Mouse (Mus musculus) spleen, adult 18-20 months (tissue): ENCODE data around the gene Mars2.
A peak's percentile ranks its signal among the peaks of the same experiment; 100 is the strongest.

Experiments used
- DNase-seq, 2 experiments: peaks; one replicate each; pipeline ENCODE4 v3.0.0; 2022; ENCODE audit warnings: mixed read lengths in 2 of 2

The Mars2 gene

DNA sequence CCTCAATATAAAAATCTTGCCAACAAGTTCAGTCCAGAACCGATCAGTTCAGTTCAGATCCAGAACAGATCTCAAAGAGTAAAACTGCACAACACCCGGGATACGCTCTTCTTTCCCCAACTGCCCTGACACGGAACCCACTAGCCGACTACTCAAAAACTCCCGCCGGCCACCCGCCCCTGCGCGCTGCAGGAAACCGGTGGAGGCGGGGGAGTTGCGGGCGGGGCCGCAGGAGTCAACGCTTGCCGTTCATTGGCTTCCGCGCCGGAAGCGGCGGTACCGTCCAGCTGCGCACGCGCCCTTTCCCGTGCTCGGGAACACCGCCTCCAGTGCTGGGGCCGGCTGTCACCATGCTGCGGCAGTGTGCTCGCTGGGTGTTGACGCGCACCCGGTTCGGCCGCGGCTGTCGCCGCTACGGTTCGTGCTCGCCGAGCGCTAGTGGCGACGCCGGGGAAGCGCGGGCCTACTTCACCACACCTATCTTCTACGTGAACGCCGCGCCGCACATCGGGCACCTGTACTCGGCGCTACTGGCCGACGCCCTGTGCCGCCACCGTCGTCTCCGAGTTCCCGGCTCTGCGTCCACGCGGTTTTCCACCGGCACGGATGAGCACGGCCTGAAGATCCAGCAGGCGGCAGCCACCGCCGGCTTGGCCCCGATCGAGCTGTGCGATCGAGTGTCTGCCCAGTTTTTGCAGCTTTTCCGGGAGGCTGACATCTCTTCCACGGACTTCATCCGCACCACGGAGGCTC lies at the start of gene Mars2:
Gene Mars2, plus strand, starts transcription at position 288 of the 753 bp plus-strand sequence.
- DNase-seq: peak; percentile 90 to 96

DNA sequence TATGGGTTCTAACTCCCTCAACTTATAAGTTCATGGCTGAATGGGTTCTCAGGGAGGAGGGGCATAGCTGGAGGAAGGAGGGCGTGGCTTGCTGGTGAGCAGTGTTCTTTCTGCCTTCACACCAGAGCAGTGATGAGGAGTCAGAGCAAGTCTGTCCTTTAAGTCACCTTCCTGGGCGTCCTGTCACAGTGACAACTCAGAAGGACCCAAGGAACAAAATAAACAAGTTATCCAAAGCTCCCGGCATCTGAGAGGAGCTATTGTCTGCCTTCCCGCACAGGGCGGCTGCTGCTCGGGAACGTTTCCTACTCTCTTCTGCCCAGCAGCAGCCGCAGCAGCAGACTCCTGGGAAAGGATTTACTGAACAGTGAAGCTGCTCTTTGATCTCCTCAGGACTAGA lies 45.0 kb upstream of the Mars2 start:
- DNase-seq: no peak

DNA sequence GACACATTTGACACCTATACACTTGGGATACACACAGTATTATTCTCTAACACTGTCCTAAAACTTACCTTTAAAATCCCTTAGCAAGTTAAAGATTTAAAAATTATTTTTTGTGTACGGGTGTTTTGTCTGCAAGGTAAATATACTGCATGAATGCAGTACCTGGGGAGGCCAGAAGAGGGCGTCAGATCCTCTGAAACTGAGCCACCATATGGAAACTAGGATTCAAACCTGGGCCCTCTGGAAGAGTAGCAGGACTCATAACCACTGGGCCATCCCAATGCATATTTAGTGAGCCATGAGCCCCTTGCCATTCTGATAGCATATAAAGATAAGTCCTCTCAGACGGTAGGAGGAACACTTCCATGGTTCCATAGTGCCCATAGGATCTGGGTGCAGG lies 44.2 kb upstream of the Mars2 start:
- DNase-seq: peak in 1 of 2 experiments; percentile 39

DNA sequence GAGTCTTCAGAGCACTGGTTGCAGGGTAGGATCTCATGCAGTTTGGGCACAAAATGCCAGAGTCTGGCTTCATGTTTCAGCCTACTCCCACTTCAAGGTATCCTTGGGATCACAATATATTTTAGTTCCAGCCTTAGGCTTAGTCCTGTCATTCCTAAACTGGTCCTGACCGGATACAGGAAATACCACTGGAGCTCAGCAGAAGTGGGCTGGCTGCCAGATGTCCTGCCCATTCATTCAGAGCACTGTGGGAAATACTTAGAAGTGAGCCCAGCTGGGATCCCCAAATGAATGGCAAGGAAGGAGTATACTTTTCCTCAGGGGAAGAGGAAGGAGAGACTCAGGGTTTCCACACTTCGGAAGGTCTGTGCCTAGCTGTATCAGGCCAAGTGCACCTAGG lies 43.7 kb upstream of the Mars2 start:
- no peak for DNase-seq

DNA sequence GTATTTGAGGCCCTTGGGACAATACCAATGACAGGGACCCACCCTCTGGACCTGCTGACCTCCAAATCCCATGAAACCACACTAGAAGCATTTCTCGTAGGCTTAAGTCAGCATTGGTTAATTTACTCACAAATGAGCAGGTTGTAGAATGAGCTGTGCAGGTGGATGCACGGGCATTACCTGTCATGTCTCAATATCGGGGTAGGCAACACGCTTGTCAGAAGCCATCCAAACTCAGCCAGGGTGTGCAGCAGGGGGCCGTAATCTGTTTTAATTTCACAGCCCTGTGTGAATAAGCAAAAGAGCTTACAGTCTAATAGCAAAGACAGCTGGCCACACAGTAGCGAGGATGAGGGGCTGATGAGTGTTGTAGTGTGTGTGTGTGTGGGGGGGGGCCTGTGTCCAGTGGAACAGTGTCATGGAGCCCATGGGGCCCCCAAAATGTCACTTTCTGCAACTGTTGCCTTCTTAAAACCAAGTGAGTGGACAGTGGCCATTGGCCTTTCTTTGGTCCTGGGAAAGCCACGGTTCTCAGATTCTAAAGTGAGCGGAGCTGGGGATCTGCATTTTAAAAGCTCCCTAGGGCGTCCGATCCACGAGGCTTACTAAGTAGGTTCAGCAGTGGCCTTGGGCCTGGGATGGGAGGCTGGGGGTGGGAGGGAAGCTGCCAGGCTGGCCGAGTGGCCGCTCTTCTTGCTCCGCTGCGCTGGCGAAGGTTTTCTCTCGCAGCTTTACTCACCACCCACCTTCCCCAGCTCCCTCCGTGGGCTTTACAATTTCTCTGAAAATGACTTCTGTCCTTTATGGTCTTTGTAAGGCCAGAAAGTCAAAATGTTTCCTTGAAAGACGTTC lies 42.7 kb upstream of the Mars2 start:
- no peak for DNase-seq

DNA sequence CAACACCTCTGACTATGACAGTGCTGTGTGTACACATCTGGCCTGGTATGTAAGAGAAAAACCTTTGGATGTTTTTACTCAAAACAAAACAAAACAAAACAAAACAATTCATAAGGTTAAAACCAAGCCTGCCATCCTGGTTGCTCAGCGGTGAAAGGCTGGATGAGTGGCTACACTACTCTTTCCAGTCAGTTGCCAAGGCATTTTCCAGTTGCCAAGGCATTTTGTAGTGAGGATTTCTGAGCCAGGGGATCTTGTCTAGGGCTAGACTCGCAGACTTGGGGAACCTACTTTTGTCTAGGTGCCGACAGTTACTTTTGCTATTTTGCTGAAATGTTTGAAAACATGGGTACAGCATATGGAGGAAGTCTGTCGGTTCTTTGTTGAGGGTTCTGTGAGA lies 42.0 kb upstream of the Mars2 start:
- DNase-seq: no peak

DNA sequence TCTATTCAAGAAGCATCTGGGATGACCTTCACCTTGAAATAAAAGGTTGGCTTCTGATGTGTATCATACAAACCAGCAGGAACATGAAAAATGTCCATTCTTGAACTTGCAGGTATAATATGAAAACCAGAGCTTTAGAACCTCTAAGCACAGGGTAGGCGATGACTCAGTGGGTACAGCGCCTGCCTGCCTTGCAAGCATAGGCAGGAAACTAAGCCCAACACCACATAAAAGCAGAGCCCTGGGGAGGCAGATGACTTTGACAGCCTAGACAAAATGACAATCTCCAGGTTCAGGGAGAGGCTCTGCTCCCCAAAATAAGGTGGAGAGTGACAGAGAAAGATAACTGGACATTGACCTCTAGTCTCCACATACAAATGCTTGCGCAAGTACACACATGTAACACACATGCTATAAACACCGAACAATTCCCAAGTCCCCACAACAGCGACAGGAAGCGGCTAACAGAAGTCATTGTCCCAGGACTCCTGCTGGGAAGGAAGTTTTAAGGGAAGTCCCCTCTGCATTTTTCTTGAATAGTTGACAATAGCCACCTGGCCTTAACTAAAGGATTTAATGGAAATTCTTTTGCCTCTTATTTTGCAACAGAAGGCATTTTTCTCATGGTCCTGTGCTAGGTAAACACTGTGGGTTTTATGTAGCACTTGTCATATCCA lies 40.5 kb upstream of the Mars2 start:
- DNase-seq: no peak

DNA sequence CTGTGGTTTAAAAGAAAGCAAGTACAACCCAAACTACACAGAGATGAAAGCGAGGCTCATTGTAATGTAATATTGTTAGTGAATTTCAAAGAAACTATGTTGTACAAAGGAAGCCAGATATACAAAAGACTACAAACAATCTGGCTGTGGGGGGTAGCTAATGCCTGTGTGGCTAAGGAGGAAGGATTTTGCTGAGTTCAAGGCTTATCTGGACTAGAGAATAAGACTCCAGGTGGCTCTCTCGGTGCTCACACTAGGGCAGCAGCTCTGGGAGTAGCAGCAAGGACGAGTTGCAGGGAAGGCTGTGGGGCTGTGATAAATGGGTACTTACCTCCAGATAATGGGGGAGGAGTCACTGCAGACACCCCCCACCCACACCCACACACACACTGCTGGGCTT lies 38.3 kb upstream of the Mars2 start:
- no peak for DNase-seq

DNA sequence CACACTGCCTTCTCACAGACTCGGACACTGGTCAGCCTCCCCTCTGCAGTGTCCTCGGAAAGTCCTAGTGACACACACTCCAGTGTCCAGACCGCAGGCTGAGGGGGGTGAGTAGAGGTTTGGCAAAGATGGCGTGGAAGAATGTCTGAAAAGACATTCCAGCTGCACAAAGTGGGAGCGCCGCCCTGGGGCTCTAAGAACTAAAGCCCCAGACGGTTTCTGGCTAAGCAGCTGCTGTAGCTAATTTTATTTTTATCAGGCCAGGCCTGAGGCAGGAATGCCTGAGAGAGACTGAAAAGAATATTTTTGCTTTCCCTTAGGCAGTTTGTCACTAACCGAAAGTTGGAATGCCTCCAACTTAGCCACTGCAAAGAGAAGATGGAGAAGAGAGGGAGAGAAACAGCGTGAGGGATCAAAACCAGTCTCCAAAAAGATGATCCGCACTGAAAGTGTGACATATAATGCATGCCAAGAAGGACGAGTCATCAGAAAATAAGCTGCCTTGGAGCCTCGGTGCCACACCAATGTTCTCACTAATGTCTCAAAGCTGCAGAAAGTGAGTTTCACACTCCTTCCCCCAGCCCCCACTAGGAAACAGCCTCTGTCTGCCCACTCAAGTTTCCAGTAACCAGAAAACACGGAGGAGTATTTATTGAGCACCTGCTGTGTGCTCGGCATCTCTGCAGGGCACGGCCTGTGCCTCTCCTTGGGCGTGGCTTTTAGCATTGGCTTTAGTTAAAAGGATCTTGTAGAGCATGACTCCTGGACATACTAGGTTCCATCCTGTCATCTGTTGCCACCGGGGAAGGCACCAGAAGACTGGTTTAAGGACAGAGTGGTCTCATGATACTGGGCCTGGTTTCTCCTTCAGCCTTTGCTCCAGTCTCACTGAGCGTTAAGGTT lies 34.9 kb upstream of the Mars2 start:
- no peak for DNase-seq

DNA sequence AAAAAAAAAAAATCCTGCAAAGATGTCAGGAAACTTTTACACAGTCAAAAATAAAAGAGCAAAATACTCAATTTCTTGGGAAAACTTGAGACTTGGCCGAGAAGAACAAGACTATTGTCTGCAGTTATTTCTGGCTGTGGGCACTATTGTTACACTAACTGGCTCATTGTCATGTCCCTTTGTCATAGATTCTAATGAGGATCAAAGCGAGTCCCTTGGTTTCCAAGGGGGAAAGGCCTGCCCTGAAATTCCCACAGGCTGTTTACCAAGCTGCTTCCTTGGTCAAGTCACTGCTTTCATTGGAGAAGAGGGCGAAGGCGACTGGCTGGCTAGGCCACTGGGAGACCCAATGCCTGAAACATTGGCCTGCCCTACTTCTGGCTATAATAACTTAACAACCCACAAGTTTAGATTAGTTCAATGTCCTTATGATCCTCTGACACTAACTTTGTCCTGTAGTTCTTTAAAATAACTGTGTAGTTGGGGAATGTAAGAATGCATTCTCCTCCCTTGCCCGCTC lies 31.1 kb upstream of the Mars2 start:
- DNase-seq: no peak

DNA sequence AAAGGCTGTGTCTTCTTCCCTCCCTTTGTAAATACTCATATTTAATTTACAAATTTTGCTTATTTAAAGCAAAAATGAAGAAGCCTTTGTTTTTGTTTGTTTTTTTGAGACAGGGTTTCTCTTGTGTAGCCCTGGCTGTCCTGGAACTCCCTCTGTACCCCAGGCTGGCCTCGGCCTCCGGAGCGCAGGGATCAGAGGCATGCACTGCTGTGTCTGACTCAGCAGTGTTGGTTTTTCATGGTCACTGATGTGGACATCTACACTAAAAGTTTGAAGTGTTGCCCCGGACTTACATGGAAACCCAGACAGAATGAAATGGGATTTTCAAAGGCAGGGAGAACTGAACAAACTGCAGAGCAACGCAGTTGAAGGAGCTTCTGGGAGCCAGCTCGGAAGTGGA lies 29.4 kb upstream of the Mars2 start:
- no peak for DNase-seq

DNA sequence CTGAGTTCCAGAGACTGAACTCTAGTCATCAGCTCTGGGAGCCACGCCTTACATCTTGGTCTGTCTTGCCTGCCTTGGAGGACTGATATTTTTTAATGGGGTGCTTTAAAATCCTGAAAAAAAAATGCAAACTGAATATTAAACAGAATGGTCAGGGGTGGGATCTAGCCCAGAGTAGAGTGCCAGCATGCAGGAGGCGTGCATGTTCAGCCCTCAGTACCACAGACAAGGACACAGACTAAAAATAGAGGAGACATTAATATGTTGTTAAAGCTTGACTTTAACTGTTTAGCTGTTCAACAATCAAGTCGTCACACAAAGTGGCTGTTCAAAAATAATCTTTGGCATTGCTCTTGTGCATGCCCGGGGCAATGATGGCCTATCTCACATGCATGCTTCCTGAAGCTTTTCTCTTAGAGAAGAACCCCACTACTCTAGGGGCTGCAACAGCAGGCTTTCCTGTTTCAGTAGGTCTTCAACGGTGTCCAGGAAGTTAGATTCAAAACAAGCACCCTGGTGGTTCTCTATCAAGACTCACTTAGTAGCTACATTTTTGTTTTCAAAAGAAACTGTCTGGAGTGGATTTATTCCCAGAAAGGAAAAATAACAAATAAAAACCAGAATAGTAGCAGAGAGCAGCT lies 28.4 kb upstream of the Mars2 start:
- DNase-seq: no peak

DNA sequence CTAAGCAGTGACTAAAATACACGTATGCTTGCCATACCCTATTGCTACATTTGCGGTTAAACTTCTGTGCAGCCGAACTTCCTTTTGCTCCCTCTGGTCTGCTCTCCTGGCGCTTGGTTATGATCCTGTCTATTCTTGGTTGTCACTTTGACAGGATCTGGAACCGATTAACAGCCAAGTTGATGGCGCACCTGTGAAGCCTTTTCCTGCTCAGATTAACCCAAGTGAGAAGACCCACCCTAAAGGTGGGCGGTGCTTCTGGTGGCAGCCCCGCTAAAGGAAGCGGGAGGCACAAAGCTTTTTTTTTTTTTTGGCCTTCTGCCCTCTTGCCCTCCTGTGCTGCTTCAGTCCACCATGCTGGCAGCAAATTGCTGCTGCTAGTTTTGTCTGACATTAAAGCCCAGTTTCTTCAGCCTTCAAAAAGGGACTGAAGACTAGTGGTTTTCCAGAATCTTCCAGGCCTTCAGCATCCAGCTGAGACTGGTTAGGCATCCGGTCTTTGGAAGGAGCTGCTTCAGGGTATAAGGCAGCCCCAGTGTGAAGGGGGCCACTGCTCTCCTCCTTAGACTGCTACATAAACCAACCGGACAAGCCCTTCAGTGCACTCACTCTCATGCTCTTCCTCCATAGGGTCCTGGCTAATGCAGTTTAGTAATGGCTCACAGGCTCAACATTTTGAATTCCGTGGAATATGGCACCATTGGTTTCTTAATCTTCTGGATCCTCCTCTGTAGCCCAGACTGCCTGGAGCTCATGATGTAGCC lies 26.6 kb upstream of the Mars2 start:
- peak; percentile 67 to 69 for DNase-seq

DNA sequence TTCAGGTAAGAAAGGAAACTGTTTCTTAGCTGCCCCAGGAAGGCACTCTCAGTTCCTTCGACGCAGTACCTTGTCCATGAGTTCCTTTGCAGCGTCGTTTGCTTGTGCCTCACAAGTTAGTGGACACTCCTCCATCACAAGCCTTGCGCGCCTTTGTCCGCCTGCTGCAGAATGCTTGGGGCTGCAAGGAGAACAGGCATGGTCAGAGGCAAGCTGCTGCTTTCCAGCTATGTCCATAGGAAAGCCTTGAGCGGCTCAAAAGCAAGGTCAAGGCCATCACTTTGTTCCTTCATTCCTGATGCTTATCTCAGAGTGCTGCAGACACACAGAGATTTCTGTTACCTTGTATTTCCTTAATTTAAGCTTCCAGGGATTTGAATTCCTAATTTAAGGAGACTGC lies 25.9 kb upstream of the Mars2 start:
- no peak for DNase-seq

DNA sequence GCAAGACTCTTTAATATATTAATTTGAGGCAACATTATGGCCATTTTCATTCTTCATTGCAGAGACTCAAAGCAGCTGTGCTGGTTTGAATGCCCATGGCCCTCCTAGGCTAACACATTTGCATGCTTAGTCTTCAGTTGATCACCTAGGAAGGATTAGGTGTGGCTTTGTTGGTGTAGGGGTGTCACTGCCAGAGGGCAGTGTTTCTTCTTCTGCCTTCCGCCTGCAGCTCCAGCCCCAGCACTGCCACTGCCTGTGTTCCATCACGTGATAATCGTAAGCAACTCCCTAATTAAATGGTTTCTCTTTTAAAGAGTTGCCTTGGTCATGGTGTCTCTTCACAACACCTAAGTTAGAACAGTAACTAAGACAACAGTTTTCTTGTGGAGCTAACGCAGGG lies 24.2 kb upstream of the Mars2 start:
- DNase-seq: no peak

DNA sequence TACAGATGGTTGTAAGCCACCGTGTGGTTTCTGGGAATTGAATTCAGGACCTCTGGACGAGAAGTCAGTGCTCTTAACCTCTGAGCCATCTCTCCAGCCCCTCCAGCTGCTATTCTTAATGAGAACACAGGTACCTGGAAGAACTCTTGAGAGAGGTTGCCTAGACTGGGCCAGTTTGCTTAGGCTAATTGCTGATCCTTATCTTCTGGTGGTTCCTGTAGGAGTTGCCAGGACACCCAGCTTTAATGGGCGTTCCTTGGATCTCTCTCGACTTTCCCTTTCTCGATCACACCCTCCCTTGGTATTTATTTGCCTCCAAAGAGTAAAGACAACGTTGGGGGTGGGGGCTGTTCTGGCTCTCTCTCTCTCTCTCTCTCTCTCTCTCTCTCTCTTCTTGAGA lies 23.5 kb upstream of the Mars2 start:
- DNase-seq: no peak

DNA sequence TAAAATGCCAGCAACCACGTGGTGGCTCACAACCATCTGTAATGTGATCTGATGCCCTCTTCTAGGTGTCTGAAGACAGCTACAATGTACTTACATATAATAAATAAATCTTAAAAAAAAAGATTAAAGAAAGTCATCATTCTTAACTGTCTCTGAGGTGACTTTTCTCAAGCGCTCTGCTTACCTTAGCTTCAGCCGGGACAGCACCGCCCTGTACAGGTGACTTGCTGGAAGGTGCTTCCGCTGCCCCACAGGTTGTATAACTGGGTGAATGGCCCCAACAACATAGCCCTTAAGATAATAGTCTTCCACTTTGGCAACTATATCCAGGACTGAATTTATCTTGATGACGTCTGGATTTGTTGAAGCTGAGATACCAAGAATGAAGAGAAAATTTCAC lies 23.0 kb upstream of the Mars2 start:
- DNase-seq: no peak

DNA sequence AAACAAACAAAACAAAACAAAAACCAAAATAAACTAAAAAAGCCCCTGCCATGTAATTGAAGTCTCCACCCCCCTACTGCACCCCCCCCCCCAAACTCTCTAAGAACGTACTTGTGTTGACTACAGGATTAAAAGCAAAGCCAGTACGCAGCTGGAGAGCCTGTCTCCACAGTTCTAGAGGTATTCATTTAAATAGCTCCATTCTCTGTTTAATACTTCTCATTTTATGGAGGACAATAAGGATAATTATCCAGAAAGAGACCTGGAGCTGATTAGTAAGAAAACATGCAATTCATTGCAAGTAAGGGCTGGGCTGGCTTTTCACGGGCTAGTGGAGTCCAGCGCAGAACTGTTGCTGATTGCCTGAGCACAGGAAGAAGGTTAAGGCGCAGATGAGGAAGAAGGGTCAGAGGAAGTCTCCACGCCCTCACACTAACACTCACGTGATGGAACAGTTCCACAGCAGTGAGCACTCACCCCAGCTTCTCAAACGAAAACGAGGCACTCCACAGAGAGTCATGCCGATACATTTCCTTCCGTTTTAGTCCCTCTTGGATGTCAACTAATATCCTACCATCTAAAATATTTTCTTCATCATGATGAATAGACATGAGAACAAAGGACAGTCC lies 21.7 kb upstream of the Mars2 start:
- DNase-seq: peak; percentile 64 to 73

DNA sequence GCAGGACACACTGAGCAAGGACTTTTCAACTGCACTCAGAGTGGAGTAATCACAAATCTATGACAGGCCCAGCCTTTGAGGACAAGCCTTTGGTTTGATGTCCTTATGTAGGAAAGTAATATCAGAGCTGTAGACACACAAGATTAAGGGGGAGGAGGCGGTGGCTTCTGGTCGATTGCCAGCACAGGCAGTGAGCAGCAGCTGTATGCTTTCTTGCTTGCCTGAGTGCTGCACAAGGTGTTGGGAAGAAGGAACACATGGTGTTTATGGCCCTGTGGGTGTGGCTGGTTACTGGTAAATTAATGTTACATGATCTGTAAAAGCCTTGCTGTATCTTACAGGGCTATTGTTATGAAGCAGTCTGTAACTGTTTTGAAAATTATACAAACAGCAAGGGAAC lies 19.8 kb upstream of the Mars2 start:
- DNase-seq: no peak

DNA sequence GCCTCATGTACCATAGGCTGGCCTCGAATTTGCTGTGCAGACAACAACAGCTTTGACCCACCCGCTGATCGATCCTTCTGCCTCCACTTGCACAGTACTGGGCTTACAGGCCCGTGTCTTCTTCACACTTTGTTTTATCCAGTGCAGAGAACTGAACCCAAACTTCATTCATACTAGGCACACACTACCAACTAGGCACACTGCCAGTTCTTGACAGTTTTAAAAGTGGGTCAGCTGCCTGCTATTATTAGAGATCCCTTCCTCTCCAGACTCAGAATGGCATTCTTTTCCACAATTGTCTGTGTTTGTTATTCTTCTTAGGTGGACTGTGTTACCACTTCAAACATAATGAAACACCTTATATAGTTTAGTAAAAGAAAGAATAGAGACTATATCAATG lies 15.6 kb upstream of the Mars2 start:
- no peak for DNase-seq

DNA sequence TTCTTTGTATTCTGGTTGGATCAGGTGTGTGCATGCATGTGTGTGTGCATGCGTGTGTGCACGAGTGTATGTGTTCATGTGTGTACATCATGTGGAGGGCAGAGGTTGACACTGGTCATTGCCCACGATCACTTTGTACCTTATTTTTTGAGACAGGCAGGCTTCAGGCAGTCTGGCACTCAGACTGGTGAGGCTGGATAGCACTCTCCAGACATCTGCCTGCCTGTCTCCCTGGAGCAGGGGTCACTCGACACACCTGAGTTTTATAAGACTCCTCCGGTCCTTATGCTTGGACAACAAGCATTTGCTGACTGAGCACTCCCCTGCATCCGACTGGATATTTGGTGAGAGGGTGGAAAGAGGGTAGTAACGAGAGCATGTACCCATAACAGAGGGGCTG lies 14.0 kb upstream of the Mars2 start:
- DNase-seq: no peak
